Mouse (Mus musculus) left cerebral cortex, adult 2 months (tissue): ENCODE measurements around the gene Casp3. TPM values are rescaled to one million over a fixed set of nuclear protein-coding genes. Genes with fewer than 3 reads are reported as not detected.
A peak's percentile ranks its signal among the peaks of the same experiment; 100 is the strongest.

Experiments used
- DNase-seq, 2 experiments: peaks; one replicate each; pipeline ENCODE4 v3.0.0; 2021 to 2022; ENCODE audit warnings: low spot score in 2 of 2, mixed read lengths in 1 of 2; ENCODE audit errors: extremely low spot score in 1 of 2
- H3K27ac ChIP-seq: fragments of 200-600 bp; 2 replicates; pipeline ENCODE4 v1.8.1; 2022
- H3K4me3 ChIP-seq: fragments of 200-600 bp; 2 replicates; pipeline ENCODE4 v1.8.1; 2022
- CTCF ChIP-seq: fragments of 200-600 bp; IDR thresholded peaks from 2 replicates; pipeline ENCODE4 v1.8.1; 2022; ENCODE audit warnings: antibody characterized with exemption, mild to moderate bottlenecking, moderate library complexity
- intact Hi-C: fragments of 180-260 bp; cut with DNase I; formaldehyde crosslinking; loops from one replicate; pipeline ENCODE4 v1.15.1; 2025
- total RNA-seq, 2 experiments: library from RNA; stranded (reverse); gene quantifications; 2 replicates each; pipeline ENCODE4 v1.2.3; 2021

The Casp3 gene
- total RNA-seq, 2 experiments from 2014 or later, result 13.4 to 13.6 TPM

DNA sequence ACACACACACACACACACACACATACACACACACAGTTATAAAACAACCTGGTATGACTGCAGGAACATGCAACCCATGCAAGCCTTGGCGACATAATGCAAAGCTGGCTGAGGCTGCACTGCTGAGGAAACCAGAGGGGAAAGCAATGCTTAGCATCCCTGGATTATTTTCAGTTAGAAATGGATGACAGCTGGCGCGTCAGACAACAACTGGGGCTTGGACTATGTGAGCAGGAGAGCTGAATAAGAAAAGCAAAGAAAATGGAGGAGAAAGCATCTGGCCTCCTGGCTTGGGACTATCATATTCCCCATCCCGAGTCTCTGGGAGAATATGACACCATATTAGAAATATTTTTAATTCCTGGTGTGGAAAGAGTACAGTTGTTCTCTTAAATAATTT lies 4.2 kb upstream of the Casp3 start:
- H3K27ac ChIP-seq, result no peak overlapping the region
- intact Hi-C loops, result no loop called here

GRCm38 (mm10) chr8:46613377-46613776 lies 3.7 kb upstream of the Casp3 start:
- TF ChIP-seq CTCF, result no peak
- Histone ChIP-seq H3K27ac (no peak overlapping the region), H3K4me3 (no peak overlapping the region)
- no peak for DNase-seq
- intact Hi-C loops, result no loop called here

More for the DNA sequence above, 4.2 kb upstream of the Casp3 start:
- no peak for TF ChIP-seq CTCF
- no peak for DNase-seq
- no peak overlapping the region for H3K4me3 ChIP-seq

DNA sequence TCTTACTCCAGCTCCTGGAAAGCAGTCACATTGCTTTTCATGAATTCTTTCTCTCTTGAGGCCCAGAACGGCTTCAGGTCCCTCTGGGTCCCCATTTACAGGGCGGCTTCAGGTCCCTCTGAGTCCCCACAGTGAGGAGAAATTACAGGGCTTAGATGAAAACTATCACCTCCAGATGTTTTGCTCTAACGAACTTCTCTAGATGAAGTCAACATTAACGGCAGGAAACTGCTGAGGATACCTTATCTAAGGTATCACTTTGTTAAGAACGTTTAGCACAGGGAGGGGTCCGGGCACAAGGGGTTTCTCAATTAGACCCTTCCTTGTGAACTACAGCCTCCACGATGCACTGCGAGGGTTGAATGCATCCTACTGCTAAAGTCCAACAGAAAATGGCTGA lies 1.2 kb upstream of the Casp3 start:
- TF ChIP-seq CTCF, result no peak
- Histone ChIP-seq H3K27ac (no peak overlapping the region), H3K4me3 (no peak overlapping the region)
- DNase-seq, result no peak
- intact Hi-C loops, result loop anchor here (5.0 kb wide), 2 partner anchors 49 to 64 kb away; partner anchors contain the start of gene Cenpu

- DNase-seq, result no peak
- H3K4me3 ChIP-seq, result peak overlapping the region; percentile 74
- intact Hi-C loops, result loop anchor here (5.0 kb wide), 2 partner anchors 51 to 66 kb away; partner anchors contain the start of gene Cenpu
- peak overlapping the region; percentile 66 for H3K27ac ChIP-seq
- no peak for TF ChIP-seq CTCF
Measured at GRCm38 (mm10) chr8:46617690-46618620, 864 bp downstream of the Casp3 start.

DNA sequence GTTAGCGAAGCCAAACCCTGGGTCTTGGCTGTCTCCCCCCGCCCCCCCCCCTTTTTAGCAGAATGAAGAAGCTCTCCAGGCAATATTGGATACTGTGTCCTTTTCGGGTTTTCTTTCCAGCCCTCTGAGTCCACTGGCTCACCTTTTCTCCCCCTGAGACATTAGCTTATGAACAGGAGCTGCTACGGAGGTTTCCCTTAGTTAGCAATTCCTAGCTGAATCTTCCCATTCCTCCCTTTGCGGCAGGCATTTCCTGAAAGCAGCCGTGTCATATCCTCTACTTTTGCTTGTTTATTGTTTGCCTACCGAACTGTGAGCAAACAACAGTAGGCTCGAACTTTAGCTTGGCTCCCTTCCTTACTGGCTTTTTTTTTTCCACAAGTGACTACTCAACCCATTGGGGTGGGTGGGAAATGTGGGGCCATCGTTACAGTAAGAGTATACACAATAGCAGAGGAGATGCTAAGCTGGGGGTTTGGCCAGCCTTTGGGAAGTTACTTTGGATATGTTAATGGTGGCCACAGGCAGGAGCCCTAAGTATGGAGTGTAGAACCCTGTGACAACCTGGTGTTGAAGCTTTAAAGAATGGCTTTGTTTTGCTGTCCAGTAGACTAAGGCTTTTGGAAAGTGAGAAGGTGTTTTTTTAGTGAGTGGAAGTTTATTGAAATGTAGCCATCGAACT lies 1.7 kb downstream of the Casp3 start:
- Histone ChIP-seq H3K4me3 (peak overlapping the region; percentile 74), H3K27ac (no peak overlapping the region)
- TF ChIP-seq CTCF, result no peak
- intact Hi-C loops, result loop anchor here (5.0 kb wide), 2 partner anchors 51 to 66 kb away; partner anchors contain the start of gene Cenpu
- DNase-seq, result no peak

GRCm38 (mm10) chr8:46622446-46623270 lies 5.6 kb downstream of the Casp3 start:
- no peak overlapping the region for H3K4me3 ChIP-seq
- no peak overlapping the region for H3K27ac ChIP-seq
- TF ChIP-seq CTCF, result no peak; the same call in 1 of the 2 replicates
- intact Hi-C loops, result no loop called here
- no peak for DNase-seq

DNA sequence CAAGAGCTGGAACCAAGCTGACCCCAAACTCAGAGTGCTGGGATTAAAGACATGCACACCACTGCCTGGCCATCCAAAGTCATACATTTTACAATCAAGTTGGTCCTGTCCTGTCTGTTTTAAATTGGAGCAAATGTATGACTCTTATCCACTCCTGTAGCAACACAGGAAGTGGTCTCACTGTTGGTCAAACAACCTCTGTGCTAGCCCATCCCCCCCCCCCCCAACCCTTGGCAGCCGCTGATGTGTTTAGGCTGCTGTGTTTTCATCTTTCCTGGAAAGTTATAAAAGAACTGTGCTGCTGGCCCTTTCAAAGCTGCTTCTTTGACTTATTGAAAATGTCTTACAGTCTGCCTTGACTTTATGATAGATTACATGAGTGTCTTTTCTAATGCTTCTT lies 8.1 kb downstream of the Casp3 start:
- Histone ChIP-seq H3K27ac (no peak overlapping the region), H3K4me3 (no peak overlapping the region)
- intact Hi-C loops, result no loop called here
- DNase-seq, result no peak
- no peak for TF ChIP-seq CTCF

DNA sequence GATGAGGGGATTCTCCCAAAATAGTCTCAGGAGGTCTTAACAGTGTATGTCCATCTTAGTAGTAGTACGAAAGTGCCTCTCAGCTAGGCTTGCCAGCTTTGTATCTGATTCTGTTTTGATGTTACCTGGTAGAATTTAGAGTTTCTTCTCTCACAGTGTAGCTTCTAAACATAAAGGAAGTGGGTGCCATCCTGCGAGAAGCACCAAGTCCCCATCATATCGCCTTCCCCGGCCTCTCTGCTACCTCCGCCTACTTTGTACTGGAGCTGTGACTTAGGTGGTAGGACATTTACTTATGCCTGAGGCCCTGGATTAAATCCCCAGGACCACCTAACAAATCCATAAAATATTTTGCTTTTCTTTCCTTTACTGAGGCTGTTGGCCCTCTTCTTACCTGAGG lies 9.6 kb downstream of the Casp3 start:
- intact Hi-C loops, result no loop called here
- no peak for TF ChIP-seq CTCF

GRCm38 (mm10) chr8:46627881-46628280 lies 10.8 kb downstream of the Casp3 start:
- no peak overlapping the region for H3K27ac ChIP-seq

More for the DNA sequence above, 9.6 kb downstream of the Casp3 start:
- no peak for DNase-seq
- H3K27ac ChIP-seq, result no peak overlapping the region
- no peak overlapping the region for H3K4me3 ChIP-seq

DNA sequence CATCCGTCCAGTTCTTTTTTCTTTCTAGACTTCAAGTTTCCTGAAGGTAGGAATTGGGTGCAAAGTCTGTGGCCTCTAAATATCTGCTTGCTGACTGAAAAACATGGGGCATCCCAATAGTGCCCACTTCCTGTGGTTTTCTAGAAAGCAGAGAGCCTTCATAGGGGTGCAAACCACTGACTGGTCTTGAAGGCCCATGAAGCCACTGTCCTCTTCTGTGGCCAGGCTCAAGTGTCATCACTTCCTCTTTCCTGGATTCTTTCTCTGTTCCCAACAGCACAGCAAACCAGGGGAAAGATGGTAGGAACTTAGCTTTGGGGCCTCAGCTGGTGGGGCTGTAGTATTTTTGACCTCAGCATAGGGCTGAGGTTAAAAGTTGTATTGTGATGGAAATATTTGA lies 11.6 kb downstream of the Casp3 start:
- Histone ChIP-seq H3K27ac (no peak overlapping the region), H3K4me3 (no peak overlapping the region)
- no peak for DNase-seq
- intact Hi-C loops, result no loop called here
- no peak for TF ChIP-seq CTCF

More at GRCm38 (mm10) chr8:46627881-46628280, 10.8 kb downstream of the Casp3 start:
- no peak for DNase-seq
- intact Hi-C loops, result no loop called here
- TF ChIP-seq CTCF, result no peak
- H3K4me3 ChIP-seq, result no peak overlapping the region

- H3K4me3 ChIP-seq, result no peak overlapping the region
- no peak for DNase-seq
- no peak for TF ChIP-seq CTCF
- no peak overlapping the region for H3K27ac ChIP-seq
- intact Hi-C loops, result no loop called here
Measured at GRCm38 (mm10) chr8:46630422-46630821, 13.3 kb downstream of the Casp3 start.
